Mouse (Mus musculus) heart, embryonic 10.5 days (tissue): Measurements from ENCODE around the gene Gpr146. TPM values are rescaled to one million over a fixed set of nuclear protein-coding genes. Genes with fewer than 3 reads are reported as not detected.

ENCODE experiments used
- DNase-seq: peaks from one replicate; pipeline ENCODE4 v3.0.0-alpha.2; 2017; ENCODE audit warnings: low spot score
- H3K27ac ChIP-seq: fragments of 300-500 bp; sonication (generic); 2 replicates; pipeline ENCODE4 v1.5.1; 2016; ENCODE audit warnings: mild to moderate bottlenecking
- H3K27me3 ChIP-seq: fragments of 300-500 bp; sonication (generic); 2 replicates; pipeline ENCODE4 v1.6.1; 2016; ENCODE audit warnings: mild to moderate bottlenecking; ENCODE audit not compliant: poor library complexity, insufficient read depth, severe bottlenecking
- H3K36me3 ChIP-seq: fragments of 300-500 bp; sonication (generic); 2 replicates; pipeline ENCODE4 v1.6.1; 2016; ENCODE audit warnings: mild to moderate bottlenecking, moderate library complexity
- H3K4me1 ChIP-seq: fragments of 300-500 bp; sonication (generic); 2 replicates; pipeline ENCODE4 v1.6.1; 2016; ENCODE audit warnings: mild to moderate bottlenecking
- H3K4me3 ChIP-seq: fragments of 300-500 bp; sonication (generic); 2 replicates; pipeline ENCODE4 v1.5.1; 2016; ENCODE audit warnings: mild to moderate bottlenecking, moderate library complexity
- H3K9me3 ChIP-seq: fragments of 300-500 bp; sonication (generic); 2 replicates; pipeline ENCODE4 v1.6.1; 2016; ENCODE audit warnings: mild to moderate bottlenecking, moderate library complexity
- WGBS: fragments of 180-500 bp; shearing (Covaris S2); methylation state at CpG from one replicate; pipeline ENCODE4 v1.1.7; 2016; 5-methylcytosine and 5-hydroxymethylcytosine counted together
- microRNA counts: library from miRNA; unstranded; fragments of <30 nt; microRNA quantifications from one replicate; lab custom pipeline; 2017
- microRNA-seq: library from miRNA; unstranded; fragments of <30 nt; microRNA quantifications from one replicate; pipeline ENCODE4, GENCODE M21; 2017
- polyA plus RNA-seq: library from polyadenylated mRNA; unstranded; fragments of >200 nt; fragmentation: Nextera tagmentation; extraction: Ambion mirVana; gene quantifications from 2 replicates; pipeline ENCODE4 v1.2.1, GENCODE M21; 2016

Gene Gpr146
- polyA plus RNA-seq, 1 experiment from 2014 or later: 5.6 TPM

- Histone ChIP-seq H3K36me3 (no peaks in the 10 kb centered on the region), H3K4me1 (peaks cover 34% of the 10 kb centered on the region), H3K27me3 (peaks cover 9% of the 10 kb centered on the region; the same call in 1 of the 2 replicates), H3K4me3 (no peak overlapping the region), H3K9me3 (no peaks in the 10 kb centered on the region), H3K27ac (no peak overlapping the region)
- DNase-seq: no peak
- 85% methylated on average over 8 of the region's 8 CpGs for WGBS
These were observed 67.8 kb downstream of the Gpr146 start for GRCm38 (mm10) chr5:139445258-139445657.

MicroRNAs encoded within 50 kb of the gene (microRNA counts, 519-probe panel; counts per million panel counts)
- microRNA mmu-miR-339-3p (lab: Ali Mortazavi, UCI) (not detected), microRNA mmu-miR-339-5p (lab: Ali Mortazavi, UCI) (not detected)

Small RNA genes within 50 kb of the gene (microRNA-seq; reads per million reads assigned to microRNA genes)
- gene Mir339: 549 reads per million, percentile 73 among the genes with 10 or more reads in this experiment

Other genes starting within 250 kb of the Gpr146 start
- 7.4 and 8.3 TPM in 2 replicates for gene Prkar1b, start 227.7 kb upstream of the Gpr146 start, polyA plus RNA-seq
- 9.5 and 12.5 TPM in 2 replicates for gene Dnaaf5, start 227.5 kb upstream of the Gpr146 start, polyA plus RNA-seq
- 40.3 and 43.8 TPM in 2 replicates for gene Sun1, start 177.1 kb upstream of the Gpr146 start, polyA plus RNA-seq
- 193 and 205 TPM in 2 replicates for gene Get4, start 125.4 kb upstream of the Gpr146 start, polyA plus RNA-seq
- 1.1 and 1.2 TPM in 2 replicates for gene Adap1, start 52.1 kb upstream of the Gpr146 start, polyA plus RNA-seq
- 76.3 and 93.2 TPM in 2 replicates for gene Cox19, start 26.3 kb upstream of the Gpr146 start, polyA plus RNA-seq
- not detected in 2 replicates for gene Cyp2w1, start 25.1 kb upstream of the Gpr146 start, polyA plus RNA-seq
- 0.28 and 0.45 TPM in 2 replicates for gene C130050O18Rik, start 27.6 kb downstream of the Gpr146 start, polyA plus RNA-seq
- 0.26 and 0.36 TPM in 2 replicates for gene Gper1, start 45.5 kb downstream of the Gpr146 start, polyA plus RNA-seq
- 29.2 and 40.9 TPM in 2 replicates for gene 3110082I17Rik, start 82.8 kb downstream of the Gpr146 start, polyA plus RNA-seq
- gene Zfand2a, start 106.9 kb downstream of the Gpr146 start, polyA plus RNA-seq: 10.7 and 12.6 TPM in 2 replicates
- 0.18 TPM in 1 of 2 replicates, not detected in the other for gene Uncx, start 165.8 kb downstream of the Gpr146 start, polyA plus RNA-seq